Mouse (Mus musculus) testis, adult 2 months (tissue): Measurements from ENCODE around the gene C1ra.
"Not testable (repeated sequence)": the region's sequence is repeated elsewhere in the genome, so short reads cannot be mapped to it uniquely, and the experiment has no call there.

Experiments used
- CTCF ChIP-seq: fragments of 200-500 bp; IDR thresholded peaks from 2 replicates; pipeline ENCODE4 v1.5.1; 2012; ENCODE audit warnings: low read depth, mild to moderate bottlenecking, inconsistent platforms, low read length, moderate library complexity; ENCODE audit not compliant: control insufficient read depth, insufficient read depth, insufficient replicate concordance
- POLR2A ChIP-seq: fragments of 200-500 bp; IDR thresholded peaks from 2 replicates; pipeline ENCODE4 v1.6.1; 2012; ENCODE audit warnings: low read depth, mild to moderate bottlenecking, inconsistent platforms, low read length, moderate library complexity; ENCODE audit not compliant: control insufficient read depth

DNA sequence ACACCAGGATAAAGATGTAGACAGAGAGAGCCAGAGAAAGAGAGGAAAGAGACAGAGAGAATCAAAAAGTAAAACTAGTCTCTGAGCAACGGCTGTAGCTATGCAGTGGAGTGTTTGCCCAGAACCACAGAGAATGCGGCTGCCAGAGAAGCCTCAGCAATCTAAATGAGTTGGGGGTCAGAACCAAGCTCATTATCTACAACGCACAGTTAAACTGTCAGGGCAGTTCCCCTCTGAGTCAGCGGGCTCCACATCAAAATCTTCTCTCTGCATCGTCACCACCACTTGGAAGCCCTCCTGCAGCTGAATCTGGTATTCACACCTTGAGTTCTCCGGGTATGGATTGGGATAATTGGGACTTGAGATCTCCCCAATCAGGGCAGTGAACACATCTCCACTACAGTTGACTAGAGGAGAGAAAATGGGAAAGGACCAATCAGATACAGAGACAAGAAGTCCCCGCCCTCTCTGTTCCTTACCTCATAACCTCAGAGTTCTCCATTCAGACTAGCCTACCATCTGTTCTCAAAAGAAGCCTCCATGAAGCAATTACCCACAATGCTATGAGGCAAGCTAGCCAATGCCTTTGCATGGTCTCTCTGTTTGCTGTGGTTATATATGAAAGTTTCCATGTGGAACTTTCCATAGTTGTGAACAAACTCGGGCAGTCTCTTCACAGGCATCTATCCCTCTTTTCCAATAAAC lies 24.1 kb downstream of the C1ra start:
- TF ChIP-seq CTCF, POLR2A: not testable (repeated sequence)
